ENCODE assay signal across 15 mouse cellular contexts in genomic region chr17:30610739-30611138, GRCm38 (mm10). TPM values are rescaled to one million over a fixed set of nuclear protein-coding genes. Genes with fewer than 3 reads are reported as not detected.
DNase-seq lines count a peak whose midpoint lies in the region; ATAC-seq lines count a peak whose summit lies in the region.
"Had no signal": no experiment of that assay in that cellular context is flagged by ENCODE, and none has a peak within 500 bp of the region (broad histone marks: within the 10 kb centered on the region; RNA-seq: fewer than 3 reads in every experiment).

No protein-coding gene starts in this region.

- H3K27me3 ChIP-seq in heart, embryonic 10.5 days (ENCODE audit: insufficient read depth, poor library complexity, severe bottlenecking): no peaks in the 10 kb centered on the region
- no peaks in the 10 kb centered on the region for H3K27me3 ChIP-seq in midbrain, embryonic 10.5 days (ENCODE audit: low read depth, poor library complexity, severe bottlenecking)
- no peaks in the 10 kb centered on the region for H3K27me3 ChIP-seq in midbrain, embryonic 15.5 days (replicated peaks)
- H3K27me3 ChIP-seq in intestine, embryonic 16.5 days (replicated peaks; ENCODE audit: control insufficient read depth, insufficient read depth, low read length): no peaks in the 10 kb centered on the region
- H3K27me3 ChIP-seq in stomach, embryonic 15.5 days (replicated peaks): no peaks in the 10 kb centered on the region
- H3K27me3 ChIP-seq: Patski had no signal

- intact Hi-C loops in gastrocnemius, postnatal 14 days (cut with DNase I; ENCODE audit: low total_unique reads): no loop called here

- no peak overlapping the region for H3K9ac ChIP-seq in midbrain, embryonic 15.5 days
- H3K9ac ChIP-seq in intestine, embryonic 16.5 days (ENCODE audit: low read depth, low read length): no peak overlapping the region
- H3K9ac ChIP-seq in stomach, embryonic 15.5 days: no peak overlapping the region

- H3K9me3 ChIP-seq in heart, embryonic 10.5 days: no peaks in the 10 kb centered on the region
- no peaks in the 10 kb centered on the region for H3K9me3 ChIP-seq in midbrain, embryonic 10.5 days (replicated peaks)
- no peaks in the 10 kb centered on the region for H3K9me3 ChIP-seq in midbrain, embryonic 15.5 days
- H3K9me3 ChIP-seq in intestine, embryonic 16.5 days (ENCODE audit: control insufficient read depth, low read length): no peaks in the 10 kb centered on the region
- no peaks in the 10 kb centered on the region for H3K9me3 ChIP-seq in stomach, embryonic 15.5 days

- DNase-seq in heart, embryonic 10.5 days (ENCODE audit: low spot score): no peak
- DNase-seq in heart, adult 11 months: no peak
- no peak for DNase-seq in midbrain, embryonic 10.5 days (ENCODE audit: low spot score)
- no peak for DNase-seq in gastrocnemius, postnatal 4 days (ENCODE audit: low spot score in 2 of 2)
- DNase-seq in gastrocnemius, postnatal 14 days: no peak
- DNase-seq: adrenal gland, postnatal 36 days; B cell, adult 2 months; cerebellum, adult 18-20 months; embryo, embryonic 11 days; kidney, adult 2 months had no signal

- WGBS in heart, embryonic 10.5 days: 72% methylated on average over 1 of the region's 1 CpGs
- WGBS in midbrain, embryonic 10.5 days: 60% methylated on average over 1 of the region's 1 CpGs
- 34% methylated on average over 1 of the region's 1 CpGs for WGBS in midbrain, embryonic 15.5 days
- 75% methylated on average over 1 of the region's 1 CpGs for WGBS in intestine, embryonic 16.5 days
- WGBS in stomach, embryonic 15.5 days: 65% methylated on average over 1 of the region's 1 CpGs

- peaks cover 34% of the 10 kb centered on the region for H3K4me1 ChIP-seq in heart, embryonic 10.5 days
- peaks cover 46% of the 10 kb centered on the region for H3K4me1 ChIP-seq in midbrain, embryonic 10.5 days
- H3K4me1 ChIP-seq in midbrain, embryonic 15.5 days: peaks cover 12% of the 10 kb centered on the region
- H3K4me1 ChIP-seq in intestine, embryonic 16.5 days (ENCODE audit: control insufficient read depth, insufficient read depth, low read length): peaks cover 38% of the 10 kb centered on the region
- H3K4me1 ChIP-seq in stomach, embryonic 15.5 days: peaks cover 16% of the 10 kb centered on the region

- peaks cover 8% of the 10 kb centered on the region; the same call in 1 of the 2 replicates for H3K36me3 ChIP-seq in heart, embryonic 10.5 days
- H3K36me3 ChIP-seq in midbrain, embryonic 10.5 days: peaks cover 13% of the 10 kb centered on the region
- no peaks in the 10 kb centered on the region for H3K36me3 ChIP-seq in midbrain, embryonic 15.5 days (replicated peaks)
- H3K36me3 ChIP-seq in intestine, embryonic 16.5 days (ENCODE audit: control insufficient read depth, insufficient read depth, low read length): no peaks in the 10 kb centered on the region
- 0 out of 2 replicates have a peak, but pooled peaks cover 4% of the 10 kb centered on the region for H3K36me3 ChIP-seq in stomach, embryonic 15.5 days

- H3K4me2 ChIP-seq in midbrain, embryonic 15.5 days: no peak overlapping the region
- peak overlapping the region; percentile 54 for H3K4me2 ChIP-seq in intestine, embryonic 16.5 days (ENCODE audit: low read depth, low read length)
- peak overlapping the region; percentile 2; the same call in 1 of the 2 replicates for H3K4me2 ChIP-seq in stomach, embryonic 15.5 days

- peak overlapping the region; percentile 79; the same call in 1 of the 2 replicates for H3K4me3 ChIP-seq in heart, embryonic 10.5 days
- H3K4me3 ChIP-seq in midbrain, embryonic 10.5 days: peak overlapping the region; percentile 76
- no peak overlapping the region for H3K4me3 ChIP-seq in midbrain, embryonic 15.5 days
- no peak overlapping the region for H3K4me3 ChIP-seq in intestine, embryonic 16.5 days (ENCODE audit: low read length)
- H3K4me3 ChIP-seq in stomach, embryonic 15.5 days (replicated peaks): no peak overlapping the region

- no peak for ATAC-seq in midbrain, embryonic 15.5 days (replicated peaks)
- ATAC-seq in intestine, embryonic 16.5 days: no peak
- ATAC-seq in stomach, embryonic 15.5 days (ENCODE audit: insufficient read depth, low FRiP score, low read depth): no peak
- ATAC-seq: Patski had no signal

- H3K27ac ChIP-seq in heart, embryonic 10.5 days: no peak overlapping the region
- H3K27ac ChIP-seq in midbrain, embryonic 10.5 days (replicated peaks): no peak overlapping the region
- no peak overlapping the region for H3K27ac ChIP-seq in midbrain, embryonic 15.5 days
- H3K27ac ChIP-seq in intestine, embryonic 16.5 days (ENCODE audit: low read length): no peak overlapping the region
- no peak overlapping the region for H3K27ac ChIP-seq in stomach, embryonic 15.5 days
- H3K27ac ChIP-seq: heart, adult 2 months had no signal

RNA-seq across cellular contexts. Expression of gene Dnah8, which starts 13.4 kb away (rescaled TPM):
- 3.0 and 3.4 TPM in 2 replicates for polyA plus RNA-seq in heart, embryonic 10.5 days (2016; fragmentation: Nextera tagmentation; extraction: Ambion mirVana)
- 1.1 and 1.2 TPM in 2 replicates for polyA plus RNA-seq in midbrain, embryonic 10.5 days (2016; fragmentation: Nextera tagmentation; extraction: Ambion mirVana)
- 2.0 and 2.7 TPM in 2 replicates for polyA plus RNA-seq in midbrain, embryonic 15.5 days (2015; fragmentation: Nextera tagmentation; extraction: Ambion mirVana)
- 0.79 and 0.82 TPM in 2 replicates for polyA plus RNA-seq in intestine, embryonic 16.5 days (2015; fragmentation: Nextera tagmentation; extraction: Ambion mirVana)
- polyA plus RNA-seq in stomach, embryonic 15.5 days (2015; fragmentation: Nextera tagmentation; extraction: Ambion mirVana): 0.89 and 1.0 TPM in 2 replicates
- 1 to 10 TPM; 1.2 TPM for total RNA-seq in gastrocnemius, postnatal 4 days (2021)
- 1 to 10 TPM in 1 of 2 experiments, under 1 TPM in 1; 0.90 to 1.6 TPM for total RNA-seq in gastrocnemius, postnatal 14 days (2021)
- polyA plus RNA-seq: Patski had no signal

RNA-seq across cellular contexts. Expression of gene Glo1, which starts 15.9 kb away (rescaled TPM):
- polyA plus RNA-seq in heart, embryonic 10.5 days (2016; fragmentation: Nextera tagmentation; extraction: Ambion mirVana): 219 and 228 TPM in 2 replicates
- polyA plus RNA-seq in midbrain, embryonic 10.5 days (2016; fragmentation: Nextera tagmentation; extraction: Ambion mirVana): 242 and 252 TPM in 2 replicates
- 128 and 131 TPM in 2 replicates for polyA plus RNA-seq in midbrain, embryonic 15.5 days (2015; fragmentation: Nextera tagmentation; extraction: Ambion mirVana)
- polyA plus RNA-seq in intestine, embryonic 16.5 days (2015; fragmentation: Nextera tagmentation; extraction: Ambion mirVana): 234 and 240 TPM in 2 replicates
- polyA plus RNA-seq in stomach, embryonic 15.5 days (2015; fragmentation: Nextera tagmentation; extraction: Ambion mirVana): 216 and 221 TPM in 2 replicates
- 100 to 1,000 TPM; 131 to 136 TPM for total RNA-seq in gastrocnemius, postnatal 4 days (2021)
- 100 to 1,000 TPM; 125 to 128 TPM for total RNA-seq in gastrocnemius, postnatal 14 days (2021)

RNA-seq across cellular contexts. Expression of gene Btbd9, which starts 34.5 kb away (rescaled TPM):
- polyA plus RNA-seq in heart, embryonic 10.5 days (2016; fragmentation: Nextera tagmentation; extraction: Ambion mirVana): 47.7 and 59.8 TPM in 2 replicates
- 63.0 and 74.5 TPM in 2 replicates for polyA plus RNA-seq in midbrain, embryonic 10.5 days (2016; fragmentation: Nextera tagmentation; extraction: Ambion mirVana)
- 156 and 163 TPM in 2 replicates for polyA plus RNA-seq in midbrain, embryonic 15.5 days (2015; fragmentation: Nextera tagmentation; extraction: Ambion mirVana)
- polyA plus RNA-seq in intestine, embryonic 16.5 days (2015; fragmentation: Nextera tagmentation; extraction: Ambion mirVana): 50.8 and 51.6 TPM in 2 replicates
- polyA plus RNA-seq in stomach, embryonic 15.5 days (2015; fragmentation: Nextera tagmentation; extraction: Ambion mirVana): 56.0 TPM in 2 replicates
- total RNA-seq in gastrocnemius, postnatal 4 days (2021): 10 to 100 TPM; 24.1 to 32.6 TPM
- total RNA-seq in gastrocnemius, postnatal 14 days (2021): 10 to 100 TPM in 1 of 2 experiments, 1 to 10 TPM in 1; 9.7 to 14.8 TPM

Comparison
In these comparisons a context has a peak if more than half of its experiments do, and no peak if none do; other contexts are left out.
1. H3K4me3 ChIP-seq: peak in heart, embryonic 10.5 days (single experiment) and midbrain, embryonic 10.5 days (single experiment); none in midbrain, embryonic 15.5 days (single experiment), intestine, embryonic 16.5 days (single experiment) and stomach, embryonic 15.5 days (single experiment).